ENCODE assay signal across 8 mouse cellular contexts in the genomic region with DNA sequence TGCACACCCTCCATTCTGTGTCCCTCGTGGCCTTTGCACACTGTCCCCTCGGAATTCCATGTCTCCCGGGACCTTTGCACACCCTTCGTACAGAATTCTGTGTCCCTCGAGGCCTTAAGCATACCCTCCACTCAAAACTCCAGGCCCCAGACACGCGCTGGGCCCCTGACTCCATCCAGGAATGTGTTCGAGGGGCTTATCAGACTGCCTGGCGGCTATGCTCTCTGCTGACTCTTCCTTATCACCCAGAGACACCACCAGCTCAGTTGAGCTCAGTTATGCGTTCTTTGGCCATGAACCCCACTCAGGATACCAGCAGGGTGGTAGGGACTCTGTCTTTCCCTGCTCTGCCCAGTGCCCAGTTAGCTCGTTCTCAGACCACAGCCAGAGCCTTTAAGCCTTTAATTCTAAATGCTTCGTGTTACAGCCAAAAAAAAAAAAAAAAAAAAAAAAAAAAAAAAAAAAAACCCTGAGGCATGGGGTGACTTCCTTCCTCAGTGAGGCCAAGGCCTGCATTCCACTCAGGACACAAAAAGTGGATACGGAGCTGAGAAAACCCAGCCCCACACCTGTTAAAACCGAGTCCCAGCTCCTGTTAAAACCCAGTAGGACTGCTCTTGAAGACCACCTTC. TPM values are rescaled to one million over a fixed set of nuclear protein-coding genes. Genes with fewer than 3 reads are reported as not detected.
DNase-seq lines count a peak whose midpoint lies in the region; ATAC-seq and TF ChIP-seq lines count a peak whose summit lies in the region.

No protein-coding gene starts in this region.

- H3K36me3 ChIP-seq in heart, embryonic 14.5 days (ENCODE audit: control insufficient read depth, insufficient read depth, low read length): no peaks in the 10 kb centered on the region
- H3K36me3 ChIP-seq in hindbrain, postnatal 0 days (ENCODE audit: insufficient read depth, low read length): no peaks in the 10 kb centered on the region
- H3K36me3 ChIP-seq in midbrain, embryonic 16.5 days (ENCODE audit: control insufficient read depth, insufficient read depth, low read length): no peaks in the 10 kb centered on the region

- 14% methylated on average over 14 of the region's 14 CpGs for WGBS in heart, embryonic 14.5 days
- 57% methylated on average over 14 of the region's 14 CpGs for WGBS in hindbrain, postnatal 0 days
- WGBS in midbrain, embryonic 16.5 days: 54% methylated on average over 14 of the region's 14 CpGs

- ATAC-seq in heart, embryonic 14.5 days (ENCODE audit: insufficient number of reproducible peaks, insufficient read depth, low FRiP score, low read depth): no peak
- ATAC-seq in hindbrain, postnatal 0 days: no peak
- no peak for ATAC-seq in midbrain, embryonic 16.5 days

- intact Hi-C loops in heart, postnatal 36 days (cut with DNase I): loop anchor here (2.0 kb wide), 1 partner anchor 21 kb away; no protein-coding TSS in a partner anchor

- H3K27me3 ChIP-seq in heart, embryonic 14.5 days (ENCODE audit: control insufficient read depth, insufficient read depth, low read length): no peaks in the 10 kb centered on the region
- no peaks in the 10 kb centered on the region for H3K27me3 ChIP-seq in hindbrain, postnatal 0 days (ENCODE audit: insufficient read depth, low read length)
- H3K27me3 ChIP-seq in midbrain, embryonic 16.5 days (ENCODE audit: control insufficient read depth, insufficient read depth, low read depth, low read length): peaks cover 3% of the 10 kb centered on the region

- TF ChIP-seq CTCF in hindbrain, postnatal 0 days (IDR thresholded peaks at IDR 0.05; ENCODE audit: low read depth): no peak

- H3K27ac ChIP-seq in heart, embryonic 14.5 days (replicated peaks in 1 of 2; ENCODE audit: control insufficient read depth in 1 of 2, insufficient read depth in 1 of 2, low read depth in 2 of 2, low read length in 2 of 2): peak overlapping the region; percentile 19 to 61
- no peak overlapping the region for H3K27ac ChIP-seq in hindbrain, postnatal 0 days
- no peak overlapping the region for H3K27ac ChIP-seq in midbrain, embryonic 16.5 days (ENCODE audit: low read length)

- peak overlapping the region; percentile 94 for H3K4me2 ChIP-seq in heart, embryonic 14.5 days (ENCODE audit: low read length)
- peak overlapping the region; percentile 98 for H3K4me2 ChIP-seq in hindbrain, postnatal 0 days (ENCODE audit: low read depth, low read length)
- H3K4me2 ChIP-seq in midbrain, embryonic 16.5 days (ENCODE audit: low read length): peak overlapping the region; percentile 90

- no peaks in the 10 kb centered on the region for H3K9me3 ChIP-seq in heart, embryonic 14.5 days (ENCODE audit: control insufficient read depth, low read length)
- H3K9me3 ChIP-seq in hindbrain, postnatal 0 days (ENCODE audit: low read length): no peaks in the 10 kb centered on the region
- no peaks in the 10 kb centered on the region for H3K9me3 ChIP-seq in midbrain, embryonic 16.5 days (replicated peaks; ENCODE audit: control insufficient read depth, low read length, poor library complexity, severe bottlenecking)

- peak overlapping the region; percentile 68 to 80 for H3K4me3 ChIP-seq in heart, embryonic 14.5 days (ENCODE audit: control insufficient read depth in 1 of 2, insufficient read depth in 1 of 2, low read depth in 1 of 2, low read length in 2 of 2)
- H3K4me3 ChIP-seq in hindbrain, postnatal 0 days (ENCODE audit: low read length): peak overlapping the region; percentile 77
- H3K4me3 ChIP-seq in midbrain, embryonic 16.5 days (ENCODE audit: low read depth, low read length): peak overlapping the region; percentile 79

- H3K4me1 ChIP-seq in heart, embryonic 14.5 days (ENCODE audit: control insufficient read depth in 2 of 2, insufficient read depth in 2 of 2, low read length in 2 of 2): peaks cover 24 to 44% of the 10 kb centered on the region in 2 experiments
- peaks cover 12% of the 10 kb centered on the region for H3K4me1 ChIP-seq in hindbrain, postnatal 0 days (ENCODE audit: insufficient read depth, low read length)
- peaks cover 15% of the 10 kb centered on the region for H3K4me1 ChIP-seq in midbrain, embryonic 16.5 days (ENCODE audit: control insufficient read depth, insufficient read depth, low read length)

- no peak for DNase-seq in heart, postnatal 36 days
- DNase-seq in c-Kit-negative CD71-positive TER-119-positive erythroid progenitor cells, embryonic 14.5 days (ENCODE audit: low read depth, low spot score): peak; percentile 48
- no peak for DNase-seq in hindbrain, postnatal 0 days (ENCODE audit: low spot score)
- no peak for DNase-seq in layer of hippocampus, adult 18-20 months (ENCODE audit: low spot score in 2 of 2)
- DNase-seq in kidney, postnatal 4 days: no peak
- no peak for DNase-seq in adrenal gland, adult 8-10 months

- H3K9ac ChIP-seq in heart, embryonic 14.5 days (ENCODE audit: low read length): peak overlapping the region; percentile 76
- peak overlapping the region; percentile 77 for H3K9ac ChIP-seq in hindbrain, postnatal 0 days (replicated peaks; ENCODE audit: low read length)
- H3K9ac ChIP-seq in midbrain, embryonic 16.5 days (ENCODE audit: low read depth, low read length): peak overlapping the region; percentile 82

RNA-seq across cellular contexts. Expression of gene Scarb1, which starts 0.7 kb away (rescaled TPM):
- 59.7 and 61.6 TPM in 2 replicates for polyA plus RNA-seq in heart, embryonic 14.5 days (2014; fragmentation: Nextera tagmentation; extraction: Ambion mirVana)
- 10 to 100 TPM; 35.4 to 44.4 TPM for total RNA-seq in heart, postnatal 36 days (2021)
- total RNA-seq in hindbrain, postnatal 0 days (2014; rRNA removed): 70.3 and 71.7 TPM in 2 replicates
- 53.9 and 56.1 TPM in 2 replicates for polyA plus RNA-seq in hindbrain, postnatal 0 days (2015; fragmentation: Nextera tagmentation; extraction: Ambion mirVana)
- polyA plus RNA-seq in midbrain, embryonic 16.5 days (2015; fragmentation: Nextera tagmentation; extraction: Ambion mirVana): 43.8 and 51.6 TPM in 2 replicates
- total RNA-seq in layer of hippocampus, adult 18-20 months (2021): 10 to 100 TPM; 29.4 to 32.7 TPM
- 1,000 to 10,000 TPM; 1,640 to 3,396 (median 2,408) TPM for total RNA-seq in adrenal gland, adult 8-10 months (2022)

RNA-seq across cellular contexts. Expression of gene Gm10382, which starts 47.5 kb away (rescaled TPM):
- polyA plus RNA-seq in heart, embryonic 14.5 days (2014; fragmentation: Nextera tagmentation; extraction: Ambion mirVana): 0.27 and 0.32 TPM in 2 replicates
- not detected for total RNA-seq in heart, postnatal 36 days (2021)
- total RNA-seq in hindbrain, postnatal 0 days (2014; rRNA removed): 1.3 TPM in 1 of 2 replicates, not detected in the other
- 0.48 and 0.66 TPM in 2 replicates for polyA plus RNA-seq in hindbrain, postnatal 0 days (2015; fragmentation: Nextera tagmentation; extraction: Ambion mirVana)
- polyA plus RNA-seq in midbrain, embryonic 16.5 days (2015; fragmentation: Nextera tagmentation; extraction: Ambion mirVana): 0.30 and 0.51 TPM in 2 replicates
- total RNA-seq in layer of hippocampus, adult 18-20 months (2021): under 1 TPM in 1 of 2 experiments, not detected in 1; 0.46 TPM
- total RNA-seq in adrenal gland, adult 8-10 months (2022): under 1 TPM in 3 of 4 experiments, not detected in 1; 0.41 to 0.48 (median 0.45) TPM

RNA-seq across cellular contexts. Expression of gene Ubc, which starts 48.4 kb away (rescaled TPM):
- 859 and 861 TPM in 2 replicates for polyA plus RNA-seq in heart, embryonic 14.5 days (2014; fragmentation: Nextera tagmentation; extraction: Ambion mirVana)
- total RNA-seq in heart, postnatal 36 days (2021): 1,000 to 10,000 TPM in 1 of 2 experiments, 100 to 1,000 TPM in 1; 856 to 1,567 TPM
- 911 and 1,042 TPM in 2 replicates for total RNA-seq in hindbrain, postnatal 0 days (2014; rRNA removed)
- polyA plus RNA-seq in hindbrain, postnatal 0 days (2015; fragmentation: Nextera tagmentation; extraction: Ambion mirVana): 1,155 and 1,219 TPM in 2 replicates
- polyA plus RNA-seq in midbrain, embryonic 16.5 days (2015; fragmentation: Nextera tagmentation; extraction: Ambion mirVana): 1,506 and 1,517 TPM in 2 replicates
- 100 to 1,000 TPM; 754 to 818 TPM for total RNA-seq in layer of hippocampus, adult 18-20 months (2021)
- total RNA-seq in adrenal gland, adult 8-10 months (2022): 1,000 to 10,000 TPM; 1,164 to 1,564 (median 1,502) TPM

Comparison
In these comparisons a context has a peak if more than half of its experiments do, and no peak if none do; other contexts are left out.
1. H3K27ac ChIP-seq: peak in heart, embryonic 14.5 days (2 of 2); none in hindbrain, postnatal 0 days (single experiment) and midbrain, embryonic 16.5 days (single experiment).
2. RNA of gene Scarb1, which starts 0.7 kb away (total RNA-seq): 1,640 to 3,396 TPM in adrenal gland, adult 8-10 months; 70.3 to 71.7 TPM in hindbrain, postnatal 0 days, 35.4 to 44.4 TPM in heart, postnatal 36 days and 29.4 to 32.7 TPM in layer of hippocampus, adult 18-20 months; every median in the first group is over 10 times any median in the second.
3. Peak in every context shown above with its lines, with median percentiles within 50 percentile points of each other: H3K4me2 ChIP-seq, H3K4me3 ChIP-seq and H3K9ac ChIP-seq.